Mouse (Mus musculus): Measurements from ENCODE around the gene Krt14. TPM values are rescaled to one million over a fixed set of nuclear protein-coding genes. Genes with fewer than 3 reads are reported as not detected.

Krt14 gene
- polyA plus RNA-seq, 1 experiment from 2014 or later, result 2.3 TPM

DNA sequence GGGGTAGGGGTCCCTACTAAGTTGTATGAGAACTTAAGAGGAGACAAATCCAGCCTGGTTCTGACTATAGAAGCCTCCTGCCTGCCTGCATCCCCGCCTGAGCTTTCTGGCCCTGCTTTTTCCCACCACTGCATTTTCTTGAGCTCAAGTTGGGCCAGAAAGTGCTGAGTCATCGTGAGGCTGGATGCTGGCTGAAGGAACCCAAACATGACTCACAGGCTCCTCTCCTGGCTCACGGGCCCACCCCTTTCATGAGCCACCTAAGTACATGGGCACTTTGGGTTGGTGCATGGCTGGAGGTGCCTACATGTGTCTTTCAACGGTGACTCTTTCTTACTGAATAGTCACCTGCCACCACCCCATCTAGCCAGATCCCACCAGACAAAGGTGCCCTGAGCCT is 8.7 kb downstream of the Krt14 start:
- H3K4me1 ChIP-seq (ENCODE audit: insufficient read depth, low read depth, low read length), result no peaks in the 10 kb centered on the region
- H3K9me3 ChIP-seq (ENCODE audit: low read length), result no peaks in the 10 kb centered on the region
- DNase-seq (ENCODE audit: low spot score) (no peak), ATAC-seq (no peak)
- no peak overlapping the region for H3K4me2 ChIP-seq (replicated peaks; ENCODE audit: low read depth, low read length)
- H3K9ac ChIP-seq (replicated peaks; ENCODE audit: low read depth), result no peak overlapping the region
- no peaks in the 10 kb centered on the region for H3K36me3 ChIP-seq (ENCODE audit: insufficient read depth, low read length)
- TF ChIP-seq CTCF (IDR thresholded peaks at IDR 0.05) (no peak), EP300 (IDR thresholded peaks at IDR 0.05) (no peak)
- no peak overlapping the region for H3K4me3 ChIP-seq (ENCODE audit: low read depth, low read length)
- no peaks in the 10 kb centered on the region for H3K27me3 ChIP-seq (replicated peaks; ENCODE audit: insufficient read depth, low read length)
- 58% methylated on average over 4 of the region's 4 CpGs for WGBS
- no peak overlapping the region for H3K27ac ChIP-seq (ENCODE audit: low read length)

DNA sequence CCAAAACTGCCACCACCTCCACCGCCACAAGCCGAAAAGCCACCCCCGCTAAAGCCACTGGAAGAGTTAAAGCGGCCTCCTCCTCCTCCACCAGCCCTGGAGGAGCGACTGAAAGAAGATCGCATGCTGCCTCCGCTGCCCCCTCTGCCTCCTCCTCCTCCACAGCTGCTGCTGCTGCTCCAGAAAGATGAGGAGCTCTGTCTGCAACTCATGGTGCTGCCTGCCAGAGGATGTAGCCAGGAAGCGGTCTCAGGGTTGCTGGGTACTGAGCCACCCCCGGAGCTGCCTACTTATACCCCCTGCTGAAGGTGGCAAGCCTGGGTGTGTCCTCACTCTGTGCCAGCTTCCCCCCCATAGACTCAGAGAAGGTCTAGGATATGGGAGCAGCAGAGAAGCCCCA is 14.4 kb downstream of the Krt14 start, which contains the start of gene Krt9:
TSS of gene Krt9 (minus strand) at position 255 of the 400 bp plus-strand sequence.
- no peak for TF ChIP-seq CTCF (IDR thresholded peaks at IDR 0.05)
- TF ChIP-seq EP300 (IDR thresholded peaks at IDR 0.05), result no peak
- 43% methylated on average over 8 of the region's 9 CpGs for WGBS
- H3K4me1 ChIP-seq (ENCODE audit: insufficient read depth, low read depth, low read length), result no peaks in the 10 kb centered on the region
- H3K36me3 ChIP-seq (ENCODE audit: insufficient read depth, low read length), result no peaks in the 10 kb centered on the region
- no peak within 1 kb of the TSS for H3K4me3 ChIP-seq (ENCODE audit: low read depth, low read length)
- H3K4me2 ChIP-seq (replicated peaks; ENCODE audit: low read depth, low read length), result no peak within 1 kb of the TSS
- DNase-seq (ENCODE audit: low spot score), result no peak
- no peak within 1 kb of the TSS for H3K9ac ChIP-seq (replicated peaks; ENCODE audit: low read depth)
- no peak within 1 kb of the TSS for H3K27ac ChIP-seq (ENCODE audit: low read length)
- H3K27me3 ChIP-seq (replicated peaks; ENCODE audit: insufficient read depth, low read length), result no peaks in the 10 kb centered on the region
- H3K9me3 ChIP-seq (ENCODE audit: low read length), result no peaks in the 10 kb centered on the region
- ATAC-seq, result no peak

DNA sequence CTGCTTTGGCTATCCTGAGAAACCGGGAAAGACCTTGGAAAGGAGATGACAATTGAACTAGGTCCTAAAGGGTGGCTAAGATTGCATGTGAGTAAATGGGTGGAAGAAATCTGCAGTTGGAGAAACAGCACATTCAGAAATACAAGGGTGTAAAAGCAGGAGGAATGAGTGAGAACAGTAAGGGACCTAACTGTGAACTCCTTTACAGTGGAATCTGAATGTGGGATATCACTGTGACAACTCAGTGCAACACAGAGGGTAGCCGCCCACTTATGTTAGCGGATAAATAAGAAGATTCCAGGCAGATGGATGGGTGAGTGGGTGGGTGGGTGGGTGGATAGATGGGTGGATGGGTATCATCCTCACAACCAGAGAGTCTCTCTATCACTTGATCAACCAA is 15.5 kb downstream of the Krt14 start:
- Histone ChIP-seq H3K9ac (replicated peaks; ENCODE audit: low read depth) (no peak overlapping the region), H3K27ac (ENCODE audit: low read length) (no peak overlapping the region), H3K27me3 (replicated peaks; ENCODE audit: insufficient read depth, low read length) (no peaks in the 10 kb centered on the region), H3K4me3 (ENCODE audit: low read depth, low read length) (no peak overlapping the region), H3K4me2 (replicated peaks; ENCODE audit: low read depth, low read length) (no peak overlapping the region), H3K36me3 (ENCODE audit: insufficient read depth, low read length) (no peaks in the 10 kb centered on the region), H3K4me1 (ENCODE audit: insufficient read depth, low read depth, low read length) (no peaks in the 10 kb centered on the region), H3K9me3 (ENCODE audit: low read length) (no peaks in the 10 kb centered on the region)
- TF ChIP-seq CTCF (IDR thresholded peaks at IDR 0.05), result no peak
- no peak for TF ChIP-seq EP300 (IDR thresholded peaks at IDR 0.05)
- no peak for DNase-seq (ENCODE audit: low spot score)
- ATAC-seq, result no peak
- 99% methylated on average over 3 of the region's 3 CpGs for WGBS

DNA sequence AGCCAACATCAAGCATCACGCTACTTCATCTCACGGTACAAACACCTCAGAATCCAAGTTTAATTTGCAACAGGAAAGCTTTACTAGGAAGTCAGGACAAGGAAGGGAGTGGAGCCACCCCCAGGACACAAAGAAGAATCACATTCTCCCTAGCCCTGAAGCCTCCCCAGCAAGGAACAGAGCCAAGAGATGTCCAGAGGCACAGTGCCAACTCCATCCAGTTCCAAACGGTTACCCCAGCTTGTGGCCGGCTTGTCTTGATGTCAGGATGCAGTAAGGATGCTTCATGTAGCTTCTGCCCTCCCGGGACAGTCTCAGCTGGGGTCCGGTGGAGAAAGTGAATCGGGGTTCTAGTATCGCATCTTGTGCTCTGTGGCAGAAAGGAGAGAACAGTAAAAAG is 20.6 kb downstream of the Krt14 start:
- Histone ChIP-seq H3K27ac (ENCODE audit: low read length) (no peak overlapping the region), H3K4me2 (replicated peaks; ENCODE audit: low read depth, low read length) (no peak overlapping the region), H3K4me1 (ENCODE audit: insufficient read depth, low read depth, low read length) (no peaks in the 10 kb centered on the region), H3K27me3 (replicated peaks; ENCODE audit: insufficient read depth, low read length) (no peaks in the 10 kb centered on the region), H3K9ac (replicated peaks; ENCODE audit: low read depth) (no peak overlapping the region), H3K9me3 (ENCODE audit: low read length) (no peaks in the 10 kb centered on the region), H3K36me3 (ENCODE audit: insufficient read depth, low read length) (no peaks in the 10 kb centered on the region), H3K4me3 (ENCODE audit: low read depth, low read length) (no peak overlapping the region)
- TF ChIP-seq CTCF (IDR thresholded peaks at IDR 0.05) (no peak), EP300 (IDR thresholded peaks at IDR 0.05) (no peak)
- WGBS, result 80% methylated on average over 8 of the region's 8 CpGs
- no peak for ATAC-seq
- DNase-seq (ENCODE audit: low spot score), result no peak

DNA sequence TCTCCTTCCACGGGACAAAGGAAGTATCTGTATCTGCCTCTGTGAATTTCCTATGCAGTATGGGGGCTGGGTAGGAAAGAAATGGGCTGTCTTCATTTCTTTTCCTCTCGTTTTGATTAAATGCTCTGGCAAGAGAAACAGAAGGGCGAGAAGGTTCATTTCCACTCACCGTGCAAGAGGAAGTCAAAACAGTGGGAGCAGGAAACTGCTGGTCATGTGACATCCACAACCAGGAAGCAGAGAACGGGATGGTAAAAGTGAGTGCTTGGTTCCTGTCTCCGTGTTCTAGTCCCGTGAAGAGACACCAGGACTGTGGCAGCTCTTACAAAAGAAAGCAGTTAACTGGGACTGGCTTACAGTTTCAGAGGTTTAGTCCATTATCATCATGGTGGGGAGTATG is 25.6 kb downstream of the Krt14 start:
- TF ChIP-seq CTCF (IDR thresholded peaks at IDR 0.05) (no peak), EP300 (IDR thresholded peaks at IDR 0.05) (no peak)
- Histone ChIP-seq H3K27me3 (replicated peaks; ENCODE audit: insufficient read depth, low read length) (no peaks in the 10 kb centered on the region), H3K27ac (ENCODE audit: low read length) (no peak overlapping the region), H3K4me1 (ENCODE audit: insufficient read depth, low read depth, low read length) (no peaks in the 10 kb centered on the region), H3K4me3 (ENCODE audit: low read depth, low read length) (no peak overlapping the region), H3K9ac (replicated peaks; ENCODE audit: low read depth) (no peak overlapping the region), H3K4me2 (replicated peaks; ENCODE audit: low read depth, low read length) (no peak overlapping the region), H3K36me3 (ENCODE audit: insufficient read depth, low read length) (no peaks in the 10 kb centered on the region), H3K9me3 (ENCODE audit: low read length) (no peaks in the 10 kb centered on the region)
- WGBS, result 55% methylated on average over 7 of the region's 7 CpGs
- ATAC-seq, result no peak
- DNase-seq (ENCODE audit: low spot score), result no peak

DNA sequence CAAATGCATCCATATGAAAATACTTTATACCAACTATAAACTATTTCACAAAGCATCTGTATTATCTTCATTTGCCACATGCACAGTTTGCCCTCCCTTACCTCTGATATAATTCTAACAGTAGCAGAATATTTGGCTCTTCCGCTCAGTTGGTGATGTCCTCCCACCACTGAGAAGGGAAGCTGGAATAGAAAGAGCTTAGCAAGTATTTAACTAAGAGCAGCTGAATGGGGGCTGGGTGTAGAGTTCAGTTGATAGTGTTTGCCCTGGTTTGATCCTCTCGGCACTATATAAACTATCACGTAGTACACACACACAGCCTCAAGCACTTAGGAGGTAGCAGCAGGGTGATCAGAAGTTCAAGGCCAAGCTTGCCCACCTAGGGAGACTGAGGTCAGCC is 28.1 kb downstream of the Krt14 start:
- no peak for ATAC-seq
- no peak overlapping the region for H3K4me3 ChIP-seq (ENCODE audit: low read depth, low read length)
- no peaks in the 10 kb centered on the region for H3K4me1 ChIP-seq (ENCODE audit: insufficient read depth, low read depth, low read length)
- DNase-seq (ENCODE audit: low spot score), result no peak
- no peak overlapping the region for H3K4me2 ChIP-seq (replicated peaks; ENCODE audit: low read depth, low read length)
- H3K27me3 ChIP-seq (replicated peaks; ENCODE audit: insufficient read depth, low read length), result no peaks in the 10 kb centered on the region
- 29% methylated on average over 3 of the region's 3 CpGs for WGBS
- no peak overlapping the region for H3K9ac ChIP-seq (replicated peaks; ENCODE audit: low read depth)
- no peaks in the 10 kb centered on the region for H3K36me3 ChIP-seq (ENCODE audit: insufficient read depth, low read length)
- no peaks in the 10 kb centered on the region for H3K9me3 ChIP-seq (ENCODE audit: low read length)
- H3K27ac ChIP-seq (ENCODE audit: low read length), result no peak overlapping the region
- TF ChIP-seq CTCF (IDR thresholded peaks at IDR 0.05) (no peak), EP300 (IDR thresholded peaks at IDR 0.05) (no peak)

DNA sequence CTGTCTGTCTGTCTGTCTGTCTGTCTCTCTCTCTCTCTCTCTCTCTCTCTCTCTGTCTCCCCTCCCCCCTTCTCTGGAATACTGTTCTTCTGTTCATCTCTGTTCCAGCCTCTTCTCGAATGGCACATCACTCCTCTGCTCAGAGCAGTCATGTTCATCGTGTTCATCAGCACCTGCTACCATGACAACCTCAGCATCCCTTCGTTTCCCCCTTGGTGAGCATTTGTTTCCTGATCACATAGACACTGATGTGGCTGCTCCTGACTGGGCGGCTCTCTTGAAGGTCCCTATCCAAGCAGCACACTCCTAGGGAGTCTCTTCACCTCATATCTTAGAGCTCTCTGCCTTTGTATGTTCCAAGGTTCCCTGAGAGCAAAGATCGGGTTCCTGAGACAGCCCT is 29.0 kb downstream of the Krt14 start:
- Histone ChIP-seq H3K27ac (ENCODE audit: low read length) (no peak overlapping the region), H3K27me3 (replicated peaks; ENCODE audit: insufficient read depth, low read length) (no peaks in the 10 kb centered on the region), H3K4me1 (ENCODE audit: insufficient read depth, low read depth, low read length) (no peaks in the 10 kb centered on the region), H3K9ac (replicated peaks; ENCODE audit: low read depth) (no peak overlapping the region), H3K4me2 (replicated peaks; ENCODE audit: low read depth, low read length) (no peak overlapping the region), H3K4me3 (ENCODE audit: low read depth, low read length) (no peak overlapping the region), H3K9me3 (ENCODE audit: low read length) (no peaks in the 10 kb centered on the region), H3K36me3 (ENCODE audit: insufficient read depth, low read length) (no peaks in the 10 kb centered on the region)
- DNase-seq (ENCODE audit: low spot score), result no peak
- no peak for ATAC-seq
- no peak for TF ChIP-seq EP300 (IDR thresholded peaks at IDR 0.05)
- TF ChIP-seq CTCF (IDR thresholded peaks at IDR 0.05), result no peak
- 74% methylated on average over 5 of the region's 5 CpGs for WGBS

Data from lung, postnatal 0 days (tissue).